Mouse (Mus musculus): ENCODE results near the gene Tle2.

- TF ChIP-seq EP300 (IDR thresholded peaks at IDR 0.05; ENCODE audit: low read depth) = no peak
- TF ChIP-seq CTCF (IDR thresholded peaks at IDR 0.05; ENCODE audit: low read depth) = no peak
Measured at GRCm38 (mm10) chr10:81592631-81593030, 18.3 kb downstream of the Tle2 start.

All from liver, postnatal 0 days (tissue).